Mouse (Mus musculus) cerebellum, adult 2 months (tissue): ENCODE results near the gene Gins3.

Source experiments
- CTCF ChIP-seq: fragments of 200-500 bp; IDR thresholded peaks from 2 replicates; pipeline ENCODE4 v1.5.1; 2011; ENCODE audit warnings: low read depth, mild to moderate bottlenecking, control low read depth, low read length, moderate library complexity, borderline replicate concordance; ENCODE audit not compliant: insufficient read depth
- POLR2A ChIP-seq: fragments of 200-500 bp; IDR thresholded peaks from 2 replicates; pipeline ENCODE4 v1.6.1; 2011; ENCODE audit warnings: low read length, control low read depth, borderline replicate concordance; ENCODE audit not compliant: insufficient read depth

GRCm38 (mm10) chr8:95648251-95648650 is 15.0 kb downstream of the Gins3 start:
- TF ChIP-seq CTCF (no peak), POLR2A (no peak)
